Mouse (Mus musculus) MEL (cell line): ENCODE results near the gene Ppp2r2c. TPM values are rescaled to one million over a fixed set of nuclear protein-coding genes. Genes with fewer than 3 reads are reported as not detected.

ENCODE experiments used
- DNase-seq: peaks from one replicate; pipeline ENCODE4 v3.0.0; 2011; ENCODE audit warnings: low read depth, low spot score
- H3K27ac ChIP-seq: 2 replicates; pipeline ENCODE4 v1.5.1; 2012; ENCODE audit warnings: low read depth, mild to moderate bottlenecking, control low read depth, low read length, moderate library complexity; ENCODE audit not compliant: control insufficient read depth
- H3K27me3 ChIP-seq, 2 experiments: fragments of 150-350 bp in 1 of 2; sonication (generic) in 1 of 2; 2 replicates each; pipeline ENCODE4 v1.6.1; 2012; ENCODE audit warnings: low read length in 2 of 2, mild to moderate bottlenecking in 2 of 2, improper control_type of control experiment in 1 of 2, moderate library complexity in 1 of 2; ENCODE audit not compliant: insufficient read depth in 2 of 2, control insufficient read depth in 1 of 2
- H3K36me3 ChIP-seq, 2 experiments: 2 replicates each; pipeline ENCODE4 v1.6.1; 2012 to 2014; ENCODE audit warnings: low read length in 2 of 2, improper control_type of control experiment in 1 of 2, inconsistent platforms in 1 of 2, mild to moderate bottlenecking in 1 of 2; ENCODE audit not compliant: insufficient read depth in 2 of 2, control insufficient read depth in 1 of 2
- H3K4me1 ChIP-seq, 2 experiments: fragments of 150-350 bp in 1 of 2; sonication (generic) in 1 of 2; 2 replicates each; pipeline ENCODE4 v1.6.1; 2012; ENCODE audit warnings: low read length in 2 of 2, improper control_type of control experiment in 1 of 2, mild to moderate bottlenecking in 1 of 2; ENCODE audit not compliant: insufficient read depth in 2 of 2, control insufficient read depth in 1 of 2
- H3K4me3 ChIP-seq, 2 experiments: fragments of 150-350 bp in 1 of 2; sonication (generic) in 1 of 2; 2 replicates each; pipeline ENCODE4 v1.5.1; 2012; ENCODE audit warnings: low read depth in 2 of 2, low read length in 2 of 2, mild to moderate bottlenecking in 2 of 2, moderate library complexity in 2 of 2, control low read depth in 1 of 2, improper control_type of control experiment in 1 of 2; ENCODE audit not compliant: control insufficient read depth in 1 of 2, insufficient read depth in 1 of 2
- H3K79me2 ChIP-seq: 2 replicates; pipeline ENCODE4 v1.6.1; 2012; ENCODE audit warnings: mild to moderate bottlenecking, low read length, moderate library complexity; ENCODE audit not compliant: control insufficient read depth, poor library complexity, insufficient read depth
- H3K9ac ChIP-seq: 2 replicates; pipeline ENCODE4 v1.6.1; 2012; ENCODE audit warnings: low read depth, mild to moderate bottlenecking, control low read depth, low read length, moderate library complexity; ENCODE audit not compliant: control insufficient read depth, poor library complexity, severe bottlenecking
- H3K9me3 ChIP-seq: fragments of 150-350 bp; sonication (generic); replicated peaks from 2 replicates; pipeline ENCODE4 v1.6.1; 2012; ENCODE audit warnings: mild to moderate bottlenecking, low read length, improper control_type of control experiment, moderate library complexity; ENCODE audit not compliant: insufficient read depth
- CHD1 ChIP-seq: IDR thresholded peaks from 2 replicates; pipeline ENCODE4 v1.6.1; 2012; ENCODE audit warnings: low read depth, mild to moderate bottlenecking, inconsistent platforms, low read length, improper control_type of control experiment
- CHD2 ChIP-seq: IDR thresholded peaks from 2 replicates; pipeline ENCODE4 v1.6.1; 2011; ENCODE audit warnings: low read length, improper control_type of control experiment
- CTCF ChIP-seq, 3 experiments: IDR thresholded peaks in 2 of 3; conservative IDR thresholded peaks in 1 of 3; 2 replicates each; pipeline ENCODE4 v1.5.1; 2011 to 2012; ENCODE audit warnings: low read length in 3 of 3, low read depth in 2 of 3, mild to moderate bottlenecking in 2 of 3, improper control_type of control experiment in 1 of 3, inconsistent platforms in 1 of 3, mixed read lengths in 1 of 3, moderate library complexity in 1 of 3; ENCODE audit not compliant: control insufficient read depth in 1 of 3, insufficient read depth in 1 of 3, poor library complexity in 1 of 3, severe bottlenecking in 1 of 3
- E2F4 ChIP-seq: IDR thresholded peaks from 2 replicates; pipeline ENCODE4 v1.6.1; 2011; ENCODE audit warnings: low read depth, low read length, improper control_type of control experiment, borderline replicate concordance
- ELF1 ChIP-seq: IDR thresholded peaks from 2 replicates; pipeline ENCODE4 v1.6.1; 2014; ENCODE audit warnings: low read depth, mild to moderate bottlenecking, inconsistent platforms, low read length, improper control_type of control experiment, moderate library complexity
- EP300 ChIP-seq, 2 experiments: IDR thresholded peaks; 2 replicates each; pipeline ENCODE4 v1.6.1; 2011; ENCODE audit warnings: improper control_type of control experiment in 2 of 2, low read length in 2 of 2, low read depth in 1 of 2, mild to moderate bottlenecking in 1 of 2
- JUND ChIP-seq: IDR thresholded peaks from 2 replicates; pipeline ENCODE4 v1.6.1; 2011; ENCODE audit warnings: low read depth, mild to moderate bottlenecking, improper control_type of control experiment, low read length
- KAT2A ChIP-seq: conservative IDR thresholded peaks from 2 replicates; pipeline ENCODE4 v1.6.1; 2012; ENCODE audit warnings: low read depth, low read length, improper control_type of control experiment, inconsistent platforms
- MAFK ChIP-seq: IDR thresholded peaks from 2 replicates; pipeline ENCODE4 v1.6.1; 2011; ENCODE audit warnings: low read depth, mild to moderate bottlenecking, low read length, improper control_type of control experiment, borderline replicate concordance
- MAZ ChIP-seq: IDR thresholded peaks from 2 replicates; pipeline ENCODE4 v1.6.1; 2012; ENCODE audit warnings: low read depth, mild to moderate bottlenecking, inconsistent platforms, low read length, improper control_type of control experiment
- MXI1 ChIP-seq: IDR thresholded peaks from 2 replicates; pipeline ENCODE4 v1.6.1; 2011; ENCODE audit warnings: mild to moderate bottlenecking, low read depth, low read length, improper control_type of control experiment
- MYC ChIP-seq: IDR thresholded peaks from 2 replicates; pipeline ENCODE4 v1.6.1; 2011; ENCODE audit warnings: low read depth, mild to moderate bottlenecking, low read length, improper control_type of control experiment, moderate library complexity
- NRF1 ChIP-seq: IDR thresholded peaks from 2 replicates; pipeline ENCODE4 v1.6.1; 2014; ENCODE audit warnings: low read depth, mild to moderate bottlenecking, inconsistent platforms, low read length, improper control_type of control experiment, moderate library complexity; ENCODE audit not compliant: poor library complexity, insufficient read depth, severe bottlenecking
- RAD21 ChIP-seq: IDR thresholded peaks from 2 replicates; pipeline ENCODE4 v1.6.1; 2011; ENCODE audit warnings: mild to moderate bottlenecking, low read depth, low read length, improper control_type of control experiment
- RCOR1 ChIP-seq: IDR thresholded peaks from 2 replicates; pipeline ENCODE4 v1.6.1; 2012; ENCODE audit warnings: low read depth, mild to moderate bottlenecking, inconsistent platforms, low read length, improper control_type of control experiment
- SMC3 ChIP-seq: IDR thresholded peaks from 2 replicates; pipeline ENCODE4 v1.6.1; 2011; ENCODE audit warnings: low read depth, low read length, improper control_type of control experiment
- TAL1 ChIP-seq: IDR thresholded peaks from 2 replicates; pipeline ENCODE4 v1.6.1; 2012; ENCODE audit warnings: mild to moderate bottlenecking, inconsistent platforms, low read length, moderate library complexity, mixed read lengths
- TCF12 ChIP-seq: IDR thresholded peaks from 2 replicates; pipeline ENCODE4 v1.6.1; 2014; ENCODE audit warnings: low read depth, mild to moderate bottlenecking, inconsistent platforms, low read length, improper control_type of control experiment, moderate library complexity
- USF2 ChIP-seq, 2 experiments: IDR thresholded peaks; 2 replicates each; pipeline ENCODE4 v1.6.1; 2011 to 2012; ENCODE audit warnings: improper control_type of control experiment in 2 of 2, low read length in 2 of 2, borderline replicate concordance in 1 of 2, inconsistent platforms in 1 of 2, low read depth in 1 of 2, mild to moderate bottlenecking in 1 of 2; ENCODE audit not compliant: insufficient read depth in 1 of 2
- ZKSCAN1 ChIP-seq: IDR thresholded peaks from 2 replicates; pipeline ENCODE4 v1.6.1; 2012; ENCODE audit warnings: low read depth, mild to moderate bottlenecking, inconsistent platforms, low read length, improper control_type of control experiment, moderate library complexity
- polyA plus RNA-seq, 2 experiments: library from polyadenylated mRNA; stranded (reverse) in 1 of 2; unstranded in 1 of 2; fragments of >175 nt in 1 of 2; fragments of >200 nt in 1 of 2; gene quantifications; 2 replicates each; pipeline versions ENCODE4 v1.2.1 to v1.2.4; 2012; ENCODE audit warnings: low replicate concordance in 2 of 2, low read depth in 1 of 2; ENCODE audit not compliant: insufficient read length in 2 of 2, insufficient read depth in 1 of 2, missing spikeins in 1 of 2
- total RNA-seq: library from RNA; depleted of rRNA; stranded (reverse); fragments of 300-350 nt; gene quantifications from 2 replicates; pipeline ENCODE4 v1.2.3, GENCODE M21; 2012

Gene Ppp2r2c
- total and polyA plus RNA-seq, 3 experiments = not detected

DNA sequence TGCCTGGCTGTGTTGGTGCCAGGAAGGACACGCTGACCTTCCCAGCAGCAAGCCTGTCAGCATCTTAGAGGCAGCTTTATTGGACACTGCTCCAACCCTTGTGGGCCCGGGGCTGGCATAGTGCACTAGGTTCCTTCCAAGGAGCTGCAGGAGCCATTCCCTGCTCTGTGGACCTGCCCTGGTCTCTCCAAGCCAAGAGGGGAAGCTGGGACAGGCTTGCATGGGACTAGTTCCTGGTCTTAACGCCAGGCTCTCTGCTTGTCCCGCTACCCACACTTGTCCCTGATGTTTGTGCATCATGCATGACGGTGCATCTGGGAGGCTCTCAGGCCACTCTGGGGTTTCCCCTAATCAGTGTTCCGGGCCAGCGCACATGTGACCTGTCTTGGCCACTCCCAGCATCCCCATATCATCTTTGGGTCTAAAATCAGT, 18.6 kb downstream of the Ppp2r2c start:
- TF ChIP-seq JUND (no peak), TCF12 (no peak), EP300 (IDR thresholded peaks at IDR 0.05; ENCODE audit: low read depth in 1 of 2, low read length in 2 of 2) (no peak), CHD2 (no peak), RCOR1 (no peak), TAL1 (no peak), KAT2A (no peak), RAD21 (no peak), CTCF (IDR thresholded peaks at IDR 0.05 in 2 of 3, conservative IDR thresholded peaks at IDR 0.05 in 1 of 3; ENCODE audit: control insufficient read depth in 1 of 3, insufficient read depth in 1 of 3, low read depth in 2 of 3, low read length in 3 of 3, poor library complexity in 1 of 3, severe bottlenecking in 1 of 3) (no peak)
- no peaks in the 10 kb centered on the region for H3K9me3 ChIP-seq
- H3K27me3 ChIP-seq = no peaks in the 10 kb centered on the region
- H3K36me3 ChIP-seq = no peaks in the 10 kb centered on the region
- no peaks in the 10 kb centered on the region for H3K79me2 ChIP-seq
- no peak for DNase-seq
- H3K4me3 ChIP-seq = no peak overlapping the region
- no peaks in the 10 kb centered on the region for H3K4me1 ChIP-seq
- no peak overlapping the region for H3K27ac ChIP-seq
- H3K9ac ChIP-seq = no peak overlapping the region

DNA sequence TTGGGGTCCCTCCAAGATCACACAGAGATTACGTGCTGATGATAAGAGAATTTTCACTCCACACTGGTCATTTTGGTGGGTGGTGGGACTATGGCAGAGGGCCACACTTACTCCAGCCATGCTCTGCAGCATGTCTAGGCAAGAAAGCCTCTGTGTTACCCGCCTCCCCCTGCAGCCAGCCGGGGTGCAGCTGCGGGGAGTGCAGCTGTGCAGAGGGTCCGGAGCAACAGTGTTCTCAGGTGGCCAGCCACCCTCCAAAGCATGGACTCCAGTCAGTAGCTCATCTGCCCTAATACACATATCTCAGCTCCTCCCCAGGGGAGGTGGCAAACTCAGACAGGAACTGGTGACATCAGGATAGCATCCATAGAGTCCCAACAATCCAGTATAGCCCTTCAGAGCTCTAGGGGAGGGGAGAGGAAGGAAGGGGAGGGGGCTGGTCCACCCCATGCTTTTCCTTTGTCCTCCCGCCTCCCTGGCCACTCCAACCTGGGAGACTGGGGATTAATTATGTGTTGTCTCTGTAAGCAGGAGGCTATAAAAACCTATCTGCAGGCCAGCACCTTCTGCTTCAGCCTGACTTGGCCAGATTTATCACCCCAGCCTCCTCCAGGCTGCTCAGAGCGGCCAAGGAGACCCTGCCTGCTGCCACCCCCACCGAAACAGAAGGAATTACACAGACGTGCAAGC, 19.1 kb downstream of the Ppp2r2c start:
- H3K4me3 ChIP-seq = no peak overlapping the region
- H3K4me1 ChIP-seq = no peaks in the 10 kb centered on the region
- H3K9ac ChIP-seq = no peak overlapping the region
- H3K79me2 ChIP-seq = no peaks in the 10 kb centered on the region
- no peak for DNase-seq
- no peaks in the 10 kb centered on the region for H3K27me3 ChIP-seq
- H3K9me3 ChIP-seq = no peaks in the 10 kb centered on the region
- H3K36me3 ChIP-seq = no peaks in the 10 kb centered on the region
- H3K27ac ChIP-seq = no peak overlapping the region
- TF ChIP-seq CHD1 (no peak), ZKSCAN1 (no peak), NRF1 (no peak), EP300 (IDR thresholded peaks at IDR 0.05; ENCODE audit: low read depth in 1 of 2, low read length in 2 of 2) (no peak), MAFK (no peak), E2F4 (no peak), SMC3 (no peak), USF2 (IDR thresholded peaks at IDR 0.05; ENCODE audit: borderline replicate concordance in 1 of 2, insufficient read depth in 1 of 2, low read depth in 1 of 2, low read length in 2 of 2) (no peak), MYC (no peak), MXI1 (no peak), ELF1 (no peak), TAL1 (no peak), MAZ (no peak), RCOR1 (no peak), CTCF (IDR thresholded peaks at IDR 0.05 in 2 of 3, conservative IDR thresholded peaks at IDR 0.05 in 1 of 3; ENCODE audit: control insufficient read depth in 1 of 3, insufficient read depth in 1 of 3, low read depth in 2 of 3, low read length in 3 of 3, poor library complexity in 1 of 3, severe bottlenecking in 1 of 3) (no peak), RAD21 (no peak)
